Mouse (Mus musculus) brain, adult 2 months (tissue): Measurements from ENCODE around the gene Vac14.

Experiments used
- DNase-seq: peaks from one replicate; pipeline ENCODE4 v3.0.0; 2011; ENCODE audit warnings: low read depth, low spot score

The Vac14 gene

GRCm38 (mm10) chr8:110749500-110750170 is 131.2 kb downstream of the Vac14 start:
- peak; percentile 75 for DNase-seq

GRCm38 (mm10) chr8:110750269-110750668 is 131.9 kb downstream of the Vac14 start:
- no peak for DNase-seq

DNA sequence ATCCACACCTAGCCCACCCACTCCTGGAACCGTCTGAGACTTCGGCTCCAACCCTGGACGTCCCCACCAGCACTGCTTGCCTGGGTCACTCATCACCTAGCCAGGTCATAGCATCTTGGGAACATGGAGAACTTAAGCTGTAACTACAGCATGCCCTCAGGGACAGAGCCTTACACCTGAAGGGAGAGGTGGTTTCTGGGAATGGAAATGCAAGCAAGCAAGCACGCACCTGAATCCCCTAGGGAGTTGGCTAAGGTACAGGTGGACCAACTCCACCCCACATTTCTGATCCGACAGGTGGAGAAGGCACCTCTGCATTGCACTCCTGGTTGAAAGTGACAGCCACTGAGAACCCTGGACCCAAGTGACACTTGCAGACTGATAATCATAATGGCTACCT is 133.1 kb downstream of the Vac14 start:
- DNase-seq, result no peak

GRCm38 (mm10) chr8:110754713-110755112 is 136.3 kb downstream of the Vac14 start:
- peak; percentile 87 for DNase-seq

DNA sequence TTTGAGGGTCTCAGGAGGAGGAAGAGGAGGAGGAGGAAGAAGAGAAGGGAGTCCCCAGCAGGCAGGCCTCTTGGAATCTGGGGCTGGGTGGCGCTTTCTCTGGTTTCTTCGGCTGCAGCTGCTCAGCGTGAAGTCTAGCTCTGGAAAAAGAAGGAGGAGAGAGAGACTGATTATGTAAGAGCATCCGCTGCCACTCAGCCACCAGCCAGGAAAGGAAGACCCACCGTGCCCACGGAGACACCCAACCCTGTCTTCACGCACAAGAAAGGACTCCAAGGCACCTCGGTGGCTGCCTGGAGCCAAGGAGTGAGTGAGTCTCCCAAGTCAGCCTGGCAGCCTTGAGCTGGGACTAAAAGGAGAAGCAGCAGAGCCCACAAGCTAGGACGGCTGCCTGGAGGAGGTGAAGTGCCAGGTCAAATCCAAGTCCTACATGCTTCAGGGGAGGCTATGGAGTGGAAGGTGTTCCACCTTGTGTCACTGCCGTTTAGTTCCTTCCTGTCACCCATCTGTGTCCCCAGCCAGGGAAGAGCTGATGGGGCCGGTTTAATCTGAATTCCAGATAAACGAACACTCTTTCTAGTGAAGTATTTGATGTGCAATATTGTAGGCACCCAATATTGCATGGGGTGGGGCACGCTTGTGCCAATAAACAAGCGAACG is 137.3 kb downstream of the Vac14 start:
- peak; percentile 88 for DNase-seq

GRCm38 (mm10) chr8:110756196-110756595 is 137.8 kb downstream of the Vac14 start:
- no peak for DNase-seq

- DNase-seq, result no peak
Measured at GRCm38 (mm10) chr8:110760280-110760940, 142.0 kb downstream of the Vac14 start.

DNA sequence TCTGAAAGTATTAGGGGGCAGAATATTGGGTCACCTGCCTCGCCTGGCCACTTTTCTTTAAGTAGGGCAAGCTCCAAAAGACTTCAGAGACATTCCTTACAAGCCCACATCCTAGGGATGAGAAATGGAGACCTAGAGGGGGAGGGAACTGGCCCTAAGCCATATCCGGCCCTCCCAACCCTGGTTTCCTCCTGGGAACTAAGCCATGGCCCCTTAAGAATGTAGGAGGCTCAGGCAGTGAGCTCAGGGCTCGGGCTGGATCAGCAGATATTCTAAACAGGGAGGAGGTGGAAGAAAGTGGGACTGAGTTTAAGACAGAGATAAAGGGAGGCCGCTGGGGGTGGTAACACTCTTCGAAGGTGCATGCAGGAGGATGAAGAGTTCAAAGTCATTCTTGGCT is 142.8 kb downstream of the Vac14 start:
- DNase-seq, result no peak

- DNase-seq, result no peak
Measured at GRCm38 (mm10) chr8:110761988-110762387, 143.6 kb downstream of the Vac14 start.

DNA sequence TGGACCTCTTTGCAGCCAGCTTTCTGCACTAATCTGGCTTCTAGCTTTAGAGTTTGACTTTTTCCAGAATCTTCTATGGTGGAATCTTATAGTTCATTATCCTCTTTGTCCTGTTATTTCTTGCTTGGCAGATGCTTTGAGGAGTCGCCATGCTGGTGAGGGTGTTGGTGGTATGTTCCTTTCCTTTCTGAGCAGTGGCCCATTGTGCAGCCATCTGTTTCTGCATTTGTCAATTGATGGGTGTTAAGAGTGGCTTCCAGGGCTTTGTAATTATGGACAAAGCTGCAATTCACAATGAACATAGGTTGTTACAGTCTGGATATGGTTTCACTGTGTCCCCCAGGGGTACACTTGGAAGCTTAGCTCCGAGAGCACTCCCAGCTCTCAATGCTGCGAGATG is 146.3 kb downstream of the Vac14 start:
- peak; percentile 85 for DNase-seq

DNA sequence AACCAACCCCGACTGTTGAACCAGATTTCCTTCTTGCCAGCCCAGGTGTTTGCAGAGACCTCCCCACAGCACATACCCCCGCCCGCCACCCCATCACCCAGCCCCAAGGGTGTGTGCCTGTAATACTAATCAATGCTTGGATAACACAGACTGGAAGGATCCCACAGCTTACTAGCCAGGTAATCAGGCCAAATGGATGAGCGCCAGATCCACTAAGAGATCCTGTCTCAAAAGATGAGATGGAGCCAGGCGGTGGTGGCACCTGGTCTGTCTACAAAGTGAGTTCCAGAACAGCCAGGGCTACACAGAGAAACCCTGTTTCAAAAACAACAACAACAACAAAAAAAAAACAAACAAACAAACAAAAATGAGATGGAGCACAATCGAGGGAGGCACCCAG is 148.9 kb downstream of the Vac14 start:
- no peak for DNase-seq
